Mouse (Mus musculus) ovary, postnatal 10 days (tissue): ENCODE data around the gene Gm21663.
"Not testable (repeated sequence)": the region's sequence is repeated elsewhere in the genome, so short reads cannot be mapped to it uniquely, and the experiment has no call there.

ENCODE experiments used
- DNase-seq: peaks from one replicate; pipeline ENCODE4 v3.0.0; 2022; ENCODE audit warnings: low spot score

The Gm21663 gene

GRCm38 (mm10) chr5:25942281-25942680 is at the start of gene Gm21663:
TSS of gene Gm21663 (minus strand) at chr5:25942381.
- DNase-seq, result not testable (repeated sequence)

- not testable (repeated sequence) for DNase-seq
These were observed 46.4 kb upstream of the Gm21663 start, which contains the start of gene Gm21698 for GRCm38 (mm10) chr5:25988550-25988949. TSS of gene Gm21698 (minus strand) at chr5:25988650.

GRCm38 (mm10) chr5:25972563-25972962 is 30.4 kb upstream of the Gm21663 start, which contains the start of gene Gm21680:
TSS of gene Gm21680 (minus strand) at chr5:25972663.
- not testable (repeated sequence) for DNase-seq

- DNase-seq, result not testable (repeated sequence)
These were observed 14.9 kb upstream of the Gm21663 start for GRCm38 (mm10) chr5:25957050-25957449.

- not testable (repeated sequence) for DNase-seq
These were observed 14.4 kb upstream of the Gm21663 start for GRCm38 (mm10) chr5:25956611-25957010.

GRCm38 (mm10) chr5:25954317-25954716 is 12.1 kb upstream of the Gm21663 start, which contains the start of gene Gm21671:
TSS of gene Gm21671 (minus strand) at chr5:25954417.
- not testable (repeated sequence) for DNase-seq

GRCm38 (mm10) chr5:25945391-25945790 is 3.2 kb upstream of the Gm21663 start:
- DNase-seq, result not testable (repeated sequence)

DNA sequence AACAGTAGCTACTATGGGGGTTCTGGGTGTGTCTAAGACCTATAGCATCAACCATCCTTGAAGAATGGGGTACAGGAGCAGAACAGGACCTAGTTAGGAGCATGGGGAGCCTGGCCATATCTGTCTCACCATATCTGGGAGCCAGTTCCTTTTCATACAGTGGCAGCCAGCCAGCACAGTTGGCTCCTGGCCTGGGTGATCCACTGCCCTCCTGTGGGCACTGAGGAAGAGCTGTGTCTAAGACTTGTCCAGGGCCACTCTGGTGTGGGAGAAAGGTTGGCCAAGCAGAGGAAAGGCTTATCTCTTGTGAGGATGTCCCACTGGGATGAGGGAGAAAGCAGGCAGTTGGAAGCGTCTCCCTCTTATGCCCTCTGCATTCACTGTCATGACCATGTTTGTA is 50.9 kb downstream of the Gm21663 start:
- DNase-seq, result no peak

GRCm38 (mm10) chr5:25889746-25890382 is 52.3 kb downstream of the Gm21663 start:
- no peak for DNase-seq

- no peak for DNase-seq
These were observed 55.5 kb downstream of the Gm21663 start for GRCm38 (mm10) chr5:25886708-25887107.
